Mouse (Mus musculus): ENCODE data around the gene Aamdc. TPM values are rescaled to one million over a fixed set of nuclear protein-coding genes. Genes with fewer than 3 reads are reported as not detected.

Gene Aamdc
- 24.5 and 25.3 TPM in 2 replicates for polyA plus RNA-seq (2014; fragmentation: Nextera tagmentation; extraction: Ambion mirVana)

- ATAC-seq (replicated peaks; ENCODE audit: low FRiP score) = peak; percentile 88
These were observed at the start of gene Aamdc, which contains the start of gene Rsf1 for GRCm38 (mm10) chr7:97579067-97579975. TSS of gene Aamdc (minus strand) at chr7:97579497. TSS of gene Rsf1 (plus strand) at chr7:97579889.

DNA sequence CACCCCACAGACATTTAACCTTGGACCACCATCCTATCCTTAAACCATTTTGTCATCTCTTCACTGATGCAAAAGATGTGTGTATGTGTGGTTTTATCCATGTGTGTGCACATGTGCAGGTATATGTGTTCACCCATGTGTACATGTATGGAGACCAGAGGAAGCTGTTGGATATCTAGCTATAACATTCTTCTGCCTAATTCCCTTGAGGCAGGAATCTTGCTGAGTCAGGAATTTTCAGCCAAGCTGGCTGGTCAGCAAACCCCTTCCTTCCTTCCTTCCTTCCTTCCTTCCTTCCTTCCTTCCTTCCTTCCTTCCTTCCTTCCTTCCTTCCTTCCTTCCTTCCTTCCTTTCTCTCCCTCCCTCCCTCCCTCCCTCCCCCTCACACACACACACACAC is 44.1 kb upstream of the Aamdc start:
- no peaks in the 10 kb centered on the region; the same call in 1 of the 2 replicates for H3K36me3 ChIP-seq (ENCODE audit: control insufficient read depth, insufficient read depth, low read length)
- no peaks in the 10 kb centered on the region for H3K27me3 ChIP-seq (replicated peaks; ENCODE audit: control insufficient read depth, insufficient read depth, low read length)
- no peaks in the 10 kb centered on the region for H3K9me3 ChIP-seq (ENCODE audit: control insufficient read depth, low read length)
- no peak for DNase-seq (ENCODE audit: low spot score)
- no peak overlapping the region for H3K27ac ChIP-seq (ENCODE audit: low read depth, low read length)
- H3K4me3 ChIP-seq (ENCODE audit: low read depth, low read length) = no peak overlapping the region
- ATAC-seq (replicated peaks; ENCODE audit: low FRiP score) = no peak
- H3K9ac ChIP-seq (ENCODE audit: low read depth, low read length) = no peak overlapping the region
- H3K4me2 ChIP-seq = no peak overlapping the region
- H3K4me1 ChIP-seq (replicated peaks; ENCODE audit: control insufficient read depth, insufficient read depth, low read length) = no peaks in the 10 kb centered on the region

More at GRCm38 (mm10) chr7:97579067-97579975, at the start of gene Aamdc, which contains the start of gene Rsf1:
- Histone ChIP-seq H3K27me3 (replicated peaks; ENCODE audit: control insufficient read depth, insufficient read depth, low read length) (no peaks in the 10 kb centered on the region), H3K4me3 (ENCODE audit: low read depth, low read length) (peak within 1 kb of the TSS; percentile 99), H3K9me3 (ENCODE audit: control insufficient read depth, low read length) (peaks cover 3% of the 10 kb centered on the region; the same call in 1 of the 2 replicates), H3K36me3 (ENCODE audit: control insufficient read depth, insufficient read depth, low read length) (no peaks in the 10 kb centered on the region), H3K4me2 (peak within 1 kb of the TSS; percentile 92), H3K9ac (ENCODE audit: low read depth, low read length) (peak within 1 kb of the TSS; percentile 99), H3K27ac (ENCODE audit: low read depth, low read length) (peak within 1 kb of the TSS; percentile 99), H3K4me1 (replicated peaks; ENCODE audit: control insufficient read depth, insufficient read depth, low read length) (no peaks in the 10 kb centered on the region)
- DNase-seq (ENCODE audit: low spot score) = peak; percentile 95
- WGBS = under 1% methylated on average over 67 of the region's 68 CpGs

DNA sequence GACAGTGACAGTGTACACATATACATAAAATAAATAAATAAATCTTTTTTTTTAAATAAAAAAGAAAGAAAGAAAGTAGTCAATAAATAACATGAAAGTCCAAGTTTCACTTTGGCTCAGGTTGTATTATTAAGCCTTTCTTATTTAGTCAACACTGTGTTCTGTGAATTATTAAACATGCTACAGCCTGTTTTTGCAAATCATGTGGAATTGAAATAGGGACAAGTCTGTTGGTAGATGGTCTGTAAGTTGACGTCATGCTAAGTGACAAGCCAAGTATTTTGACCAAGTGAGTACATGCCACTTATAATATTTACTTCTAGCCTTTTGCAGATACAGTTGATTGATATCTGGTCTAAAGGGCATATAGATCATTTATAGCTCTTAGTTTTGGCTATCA is 43.4 kb upstream of the Aamdc start:
- Histone ChIP-seq H3K36me3 (ENCODE audit: control insufficient read depth, insufficient read depth, low read length) (peaks cover 3% of the 10 kb centered on the region), H3K4me3 (ENCODE audit: low read depth, low read length) (no peak overlapping the region), H3K9ac (ENCODE audit: low read depth, low read length) (no peak overlapping the region), H3K27ac (ENCODE audit: low read depth, low read length) (no peak overlapping the region), H3K4me2 (no peak overlapping the region), H3K4me1 (replicated peaks; ENCODE audit: control insufficient read depth, insufficient read depth, low read length) (no peaks in the 10 kb centered on the region), H3K27me3 (replicated peaks; ENCODE audit: control insufficient read depth, insufficient read depth, low read length) (no peaks in the 10 kb centered on the region), H3K9me3 (ENCODE audit: control insufficient read depth, low read length) (no peaks in the 10 kb centered on the region)
- ATAC-seq (replicated peaks; ENCODE audit: low FRiP score) (no peak), DNase-seq (ENCODE audit: low spot score) (no peak)
- 81% methylated on average over 1 of the region's 1 CpGs for WGBS

GRCm38 (mm10) chr7:97621346-97621745 is 42.0 kb upstream of the Aamdc start:
- no peak overlapping the region for H3K4me2 ChIP-seq
- H3K4me1 ChIP-seq (replicated peaks; ENCODE audit: control insufficient read depth, insufficient read depth, low read length) = no peaks in the 10 kb centered on the region
- H3K36me3 ChIP-seq (ENCODE audit: control insufficient read depth, insufficient read depth, low read length) = peaks cover 4% of the 10 kb centered on the region
- H3K9me3 ChIP-seq (ENCODE audit: control insufficient read depth, low read length) = no peaks in the 10 kb centered on the region
- no peak for ATAC-seq (replicated peaks; ENCODE audit: low FRiP score)
- H3K27me3 ChIP-seq (replicated peaks; ENCODE audit: control insufficient read depth, insufficient read depth, low read length) = no peaks in the 10 kb centered on the region
- H3K9ac ChIP-seq (ENCODE audit: low read depth, low read length) = no peak overlapping the region
- no peak overlapping the region for H3K27ac ChIP-seq (ENCODE audit: low read depth, low read length)
- 94% methylated on average over 5 of the region's 5 CpGs for WGBS
- no peak for DNase-seq (ENCODE audit: low spot score)
- no peak overlapping the region for H3K4me3 ChIP-seq (ENCODE audit: low read depth, low read length)

- Histone ChIP-seq H3K27me3 (replicated peaks; ENCODE audit: control insufficient read depth, insufficient read depth, low read length) (no peaks in the 10 kb centered on the region), H3K9me3 (ENCODE audit: control insufficient read depth, low read length) (no peaks in the 10 kb centered on the region), H3K4me2 (no peak overlapping the region), H3K9ac (ENCODE audit: low read depth, low read length) (no peak overlapping the region), H3K36me3 (ENCODE audit: control insufficient read depth, insufficient read depth, low read length) (no peaks in the 10 kb centered on the region), H3K4me3 (ENCODE audit: low read depth, low read length) (no peak overlapping the region), H3K4me1 (replicated peaks; ENCODE audit: control insufficient read depth, insufficient read depth, low read length) (0 out of 2 replicates have a peak, but pooled peaks cover 2% of the 10 kb centered on the region), H3K27ac (ENCODE audit: low read depth, low read length) (no peak overlapping the region)
- no peak for DNase-seq (ENCODE audit: low spot score)
- WGBS = 65% methylated on average over 2 of the region's 2 CpGs
- no peak for ATAC-seq (replicated peaks; ENCODE audit: low FRiP score)
These were observed 19.3 kb upstream of the Aamdc start for GRCm38 (mm10) chr7:97598548-97598947.

DNA sequence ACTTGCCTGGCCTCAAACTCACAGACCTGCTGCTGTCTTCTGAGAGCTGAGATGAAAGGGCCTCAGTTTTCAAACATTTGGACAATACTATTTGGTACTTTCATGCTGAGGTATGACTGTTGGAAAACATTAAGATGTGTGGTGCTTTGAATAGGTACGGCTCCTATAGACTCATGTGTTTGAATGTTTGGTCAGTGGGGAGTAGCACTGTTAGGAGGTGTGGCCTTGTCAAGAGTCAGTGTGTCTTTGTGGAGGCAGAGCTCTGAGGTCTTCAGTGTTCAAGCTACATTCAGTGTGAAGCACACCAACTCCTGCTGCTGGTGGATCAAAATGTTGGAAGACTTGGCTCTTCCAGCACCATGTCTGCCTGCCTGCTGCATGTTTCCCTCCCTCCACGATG is 14.2 kb upstream of the Aamdc start:
- 69% methylated on average over 2 of the region's 2 CpGs for WGBS
- no peaks in the 10 kb centered on the region for H3K27me3 ChIP-seq (replicated peaks; ENCODE audit: control insufficient read depth, insufficient read depth, low read length)
- H3K27ac ChIP-seq (ENCODE audit: low read depth, low read length) = no peak overlapping the region
- ATAC-seq (replicated peaks; ENCODE audit: low FRiP score) (no peak), DNase-seq (ENCODE audit: low spot score) (no peak)
- H3K4me2 ChIP-seq = no peak overlapping the region
- no peaks in the 10 kb centered on the region for H3K36me3 ChIP-seq (ENCODE audit: control insufficient read depth, insufficient read depth, low read length)
- H3K9me3 ChIP-seq (ENCODE audit: control insufficient read depth, low read length) = no peaks in the 10 kb centered on the region
- no peak overlapping the region for H3K4me3 ChIP-seq (ENCODE audit: low read depth, low read length)
- H3K9ac ChIP-seq (ENCODE audit: low read depth, low read length) = no peak overlapping the region
- peaks cover 32% of the 10 kb centered on the region for H3K4me1 ChIP-seq (replicated peaks; ENCODE audit: control insufficient read depth, insufficient read depth, low read length)

DNA sequence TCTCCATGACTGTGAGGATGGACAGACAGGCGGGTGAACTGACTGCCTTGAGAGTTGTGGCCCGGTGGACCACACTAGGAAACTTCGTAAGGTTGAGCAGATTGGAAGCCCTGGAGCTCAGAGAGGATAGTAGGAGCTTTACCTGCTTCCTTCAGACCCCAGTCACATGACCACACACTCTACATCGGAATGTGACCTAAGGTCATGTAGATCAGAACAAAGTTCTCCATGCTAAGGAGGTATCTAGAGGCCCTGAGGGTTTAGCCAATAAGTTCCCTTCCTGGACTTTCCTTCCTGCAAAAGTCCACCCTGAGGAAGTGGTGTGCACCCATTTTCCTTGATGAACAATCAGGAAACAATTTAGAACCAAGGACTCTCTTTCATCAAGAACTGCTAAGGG is 13.1 kb upstream of the Aamdc start:
- WGBS = 91% methylated on average over 4 of the region's 4 CpGs

GRCm38 (mm10) chr7:97591336-97591735 is 12.0 kb upstream of the Aamdc start:
- Histone ChIP-seq H3K27me3 (replicated peaks; ENCODE audit: control insufficient read depth, insufficient read depth, low read length) (no peaks in the 10 kb centered on the region), H3K36me3 (ENCODE audit: control insufficient read depth, insufficient read depth, low read length) (no peaks in the 10 kb centered on the region), H3K4me3 (ENCODE audit: low read depth, low read length) (no peak overlapping the region), H3K9me3 (ENCODE audit: control insufficient read depth, low read length) (no peaks in the 10 kb centered on the region), H3K4me1 (replicated peaks; ENCODE audit: control insufficient read depth, insufficient read depth, low read length) (peaks cover 32% of the 10 kb centered on the region), H3K27ac (ENCODE audit: low read depth, low read length) (peak overlapping the region; percentile 21; the same call in 1 of the 2 replicates), H3K4me2 (no peak overlapping the region), H3K9ac (ENCODE audit: low read depth, low read length) (no peak overlapping the region)
- DNase-seq (ENCODE audit: low spot score) (no peak), ATAC-seq (replicated peaks; ENCODE audit: low FRiP score) (peak; percentile 39; the same call in 1 of the 2 replicates)
- 56% methylated on average over 6 of the region's 6 CpGs for WGBS

More for the DNA sequence above, 13.1 kb upstream of the Aamdc start:
- H3K4me2 ChIP-seq = no peak overlapping the region
- no peak for DNase-seq (ENCODE audit: low spot score)
- no peak overlapping the region for H3K4me3 ChIP-seq (ENCODE audit: low read depth, low read length)
- no peaks in the 10 kb centered on the region for H3K36me3 ChIP-seq (ENCODE audit: control insufficient read depth, insufficient read depth, low read length)
- ATAC-seq (replicated peaks; ENCODE audit: low FRiP score) = no peak
- H3K27ac ChIP-seq (ENCODE audit: low read depth, low read length) = no peak overlapping the region
- H3K27me3 ChIP-seq (replicated peaks; ENCODE audit: control insufficient read depth, insufficient read depth, low read length) = no peaks in the 10 kb centered on the region
- H3K9ac ChIP-seq (ENCODE audit: low read depth, low read length) = no peak overlapping the region
- no peaks in the 10 kb centered on the region for H3K9me3 ChIP-seq (ENCODE audit: control insufficient read depth, low read length)
- H3K4me1 ChIP-seq (replicated peaks; ENCODE audit: control insufficient read depth, insufficient read depth, low read length) = peaks cover 32% of the 10 kb centered on the region

Measured in liver, embryonic 11.5 days (tissue).